Mouse (Mus musculus): Measurements from ENCODE around the gene Myo1g. TPM values are rescaled to one million over a fixed set of nuclear protein-coding genes. Genes with fewer than 3 reads are reported as not detected.

The Myo1g gene
- polyA plus RNA-seq, 1 experiment = 10.3 TPM

DNA sequence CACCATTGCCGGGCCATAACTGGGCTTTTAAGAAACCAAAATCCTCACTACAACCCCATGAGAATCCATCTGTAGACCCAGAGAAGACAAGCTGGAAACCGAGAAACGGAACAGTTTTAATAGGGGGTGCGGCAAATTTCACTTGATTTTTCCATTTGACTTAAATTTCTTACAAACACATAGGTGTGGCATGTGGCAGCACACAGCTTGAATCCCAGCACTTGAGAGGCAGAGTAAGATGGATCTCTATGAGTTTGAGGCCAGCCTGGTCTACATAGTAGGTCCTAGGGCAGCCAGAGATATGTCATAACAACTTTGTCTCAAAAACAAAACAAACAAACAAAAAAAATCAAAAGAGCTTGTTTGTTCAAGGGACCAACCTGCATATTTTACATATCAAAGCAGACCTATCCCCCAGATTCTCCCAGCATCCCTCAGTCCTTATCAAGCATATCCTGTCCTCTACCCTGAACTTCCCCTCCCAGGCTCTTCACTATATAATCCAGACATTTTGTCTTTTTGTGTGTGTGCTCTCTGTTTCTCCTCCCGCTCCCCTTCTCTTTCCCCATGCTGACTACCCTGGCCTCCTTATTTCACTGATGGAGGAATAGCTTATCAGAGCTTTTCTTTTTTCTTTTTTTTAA is 32.6 kb downstream of the Myo1g start:
- Histone ChIP-seq H3K27me3 (replicated peaks; ENCODE audit: control insufficient read depth, insufficient read depth, low read length) (no peaks in the 10 kb centered on the region), H3K36me3 (ENCODE audit: control insufficient read depth, insufficient read depth, low read length) (no peaks in the 10 kb centered on the region), H3K27ac (ENCODE audit: insufficient read depth, low read depth, low read length) (no peak overlapping the region), H3K4me1 (ENCODE audit: control insufficient read depth, insufficient read depth, low read length) (no peaks in the 10 kb centered on the region), H3K4me3 (ENCODE audit: insufficient read depth, low read depth, low read length) (no peak overlapping the region)
- WGBS = 97% methylated on average over 5 of the region's 5 CpGs
- TF ChIP-seq CTCF (conservative IDR thresholded peaks at IDR 0.05; ENCODE audit: insufficient read depth, insufficient read length, low read depth, low read length) (no peak), POLR2A (IDR thresholded peaks at IDR 0.05; ENCODE audit: low read depth, low read length) (no peak)
- no peak for DNase-seq

DNA sequence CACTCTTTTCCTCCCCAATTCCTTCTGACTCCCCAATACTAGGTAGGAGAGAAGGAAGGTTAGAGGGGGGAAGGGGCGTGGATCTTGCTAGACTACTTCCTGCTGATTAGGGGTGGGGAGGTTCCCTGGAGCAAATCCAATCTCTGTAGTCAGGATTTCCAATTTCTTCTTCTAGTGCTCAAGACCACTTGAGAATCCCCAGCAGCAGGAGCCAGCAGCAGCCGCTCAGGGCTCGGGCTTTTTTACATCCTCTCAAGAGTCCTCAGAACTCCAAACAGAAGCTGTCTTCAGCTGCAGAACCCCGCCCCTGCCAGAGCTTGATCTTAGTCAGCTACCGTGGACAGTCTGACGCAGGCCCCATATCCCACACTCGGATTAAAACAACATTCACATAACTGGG is 33.3 kb downstream of the Myo1g start:
- Histone ChIP-seq H3K4me1 (ENCODE audit: control insufficient read depth, insufficient read depth, low read length) (no peaks in the 10 kb centered on the region), H3K4me3 (ENCODE audit: insufficient read depth, low read depth, low read length) (no peak overlapping the region), H3K27me3 (replicated peaks; ENCODE audit: control insufficient read depth, insufficient read depth, low read length) (no peaks in the 10 kb centered on the region), H3K36me3 (ENCODE audit: control insufficient read depth, insufficient read depth, low read length) (no peaks in the 10 kb centered on the region), H3K27ac (ENCODE audit: insufficient read depth, low read depth, low read length) (no peak overlapping the region)
- DNase-seq = no peak
- TF ChIP-seq POLR2A (IDR thresholded peaks at IDR 0.05; ENCODE audit: low read depth, low read length) = no peak
- no peak for TF ChIP-seq CTCF (conservative IDR thresholded peaks at IDR 0.05; ENCODE audit: insufficient read depth, insufficient read length, low read depth, low read length)
- WGBS = 69% methylated on average over 7 of the region's 7 CpGs

DNA sequence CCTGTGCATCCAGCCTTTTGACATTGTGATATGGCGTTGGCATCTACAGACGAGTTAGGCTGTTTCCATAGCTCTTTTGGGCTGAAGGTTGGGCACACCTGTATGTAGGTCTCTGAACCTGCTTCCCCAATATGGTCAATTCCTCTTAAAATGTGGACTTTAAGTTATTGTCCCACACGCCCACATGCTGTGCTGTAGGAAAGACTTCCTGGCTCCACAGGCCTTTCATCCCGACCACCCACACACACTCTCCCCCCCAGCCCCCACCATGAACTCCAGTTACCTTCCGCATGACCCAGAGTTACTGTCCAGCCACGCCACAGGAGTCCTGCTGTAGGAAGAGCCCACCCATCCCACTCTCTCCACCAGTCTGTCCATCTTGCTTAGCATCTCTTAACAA is 33.8 kb downstream of the Myo1g start:
- no peaks in the 10 kb centered on the region for H3K36me3 ChIP-seq (ENCODE audit: control insufficient read depth, insufficient read depth, low read length)
- TF ChIP-seq POLR2A (IDR thresholded peaks at IDR 0.05; ENCODE audit: low read depth, low read length) (no peak), CTCF (conservative IDR thresholded peaks at IDR 0.05; ENCODE audit: insufficient read depth, insufficient read length, low read depth, low read length) (no peak)
- no peak overlapping the region for H3K27ac ChIP-seq (ENCODE audit: insufficient read depth, low read depth, low read length)
- no peaks in the 10 kb centered on the region for H3K27me3 ChIP-seq (replicated peaks; ENCODE audit: control insufficient read depth, insufficient read depth, low read length)
- no peak for DNase-seq
- H3K4me1 ChIP-seq (ENCODE audit: control insufficient read depth, insufficient read depth, low read length) = no peaks in the 10 kb centered on the region
- WGBS = 75% methylated on average over 6 of the region's 6 CpGs
- H3K4me3 ChIP-seq (ENCODE audit: insufficient read depth, low read depth, low read length) = no peak overlapping the region

DNA sequence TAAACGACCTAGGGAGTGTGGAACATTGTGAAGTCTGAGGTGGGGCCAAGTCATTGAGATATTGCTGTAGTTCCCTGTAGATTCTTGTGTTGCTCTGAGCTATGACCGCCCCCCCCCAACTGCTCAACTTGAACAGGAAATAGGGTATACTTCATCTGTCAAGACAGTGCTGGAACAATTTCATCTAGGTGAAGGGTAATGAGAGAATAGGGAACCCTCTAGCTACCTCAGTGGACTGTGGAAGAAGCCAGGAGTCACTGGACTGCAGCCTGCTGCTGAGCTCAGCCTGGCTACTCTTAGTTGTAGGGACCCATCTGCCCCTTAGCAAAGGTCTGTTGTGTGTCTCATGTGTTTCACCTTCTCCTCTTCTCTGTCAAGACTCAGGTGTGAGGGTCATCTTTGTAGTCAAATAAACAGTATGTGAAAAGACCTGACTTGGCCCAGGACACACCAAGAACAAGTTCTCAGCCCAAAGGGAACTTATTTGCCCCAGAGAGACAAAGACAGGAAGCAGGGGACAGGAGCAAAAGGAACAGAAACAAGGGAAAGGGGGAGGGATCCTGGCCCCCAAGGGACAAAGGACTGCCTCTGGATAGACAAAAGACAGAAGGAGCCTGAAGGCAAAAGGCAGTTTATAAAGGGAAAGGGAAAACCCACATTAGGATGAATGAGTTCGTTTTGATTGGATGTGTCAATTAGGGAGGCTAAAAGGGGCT is 36.4 kb downstream of the Myo1g start:
- H3K4me1 ChIP-seq (ENCODE audit: control insufficient read depth, insufficient read depth, low read length) = no peaks in the 10 kb centered on the region
- H3K27me3 ChIP-seq (replicated peaks; ENCODE audit: control insufficient read depth, insufficient read depth, low read length) = no peaks in the 10 kb centered on the region
- 50% methylated on average over 3 of the region's 3 CpGs for WGBS
- TF ChIP-seq CTCF (conservative IDR thresholded peaks at IDR 0.05; ENCODE audit: insufficient read depth, insufficient read length, low read depth, low read length) = no peak
- no peak for TF ChIP-seq POLR2A (IDR thresholded peaks at IDR 0.05; ENCODE audit: low read depth, low read length)
- no peaks in the 10 kb centered on the region for H3K36me3 ChIP-seq (ENCODE audit: control insufficient read depth, insufficient read depth, low read length)
- no peak overlapping the region for H3K27ac ChIP-seq (ENCODE audit: insufficient read depth, low read depth, low read length)
- no peak for DNase-seq
- H3K4me3 ChIP-seq (ENCODE audit: insufficient read depth, low read depth, low read length) = no peak overlapping the region

DNA sequence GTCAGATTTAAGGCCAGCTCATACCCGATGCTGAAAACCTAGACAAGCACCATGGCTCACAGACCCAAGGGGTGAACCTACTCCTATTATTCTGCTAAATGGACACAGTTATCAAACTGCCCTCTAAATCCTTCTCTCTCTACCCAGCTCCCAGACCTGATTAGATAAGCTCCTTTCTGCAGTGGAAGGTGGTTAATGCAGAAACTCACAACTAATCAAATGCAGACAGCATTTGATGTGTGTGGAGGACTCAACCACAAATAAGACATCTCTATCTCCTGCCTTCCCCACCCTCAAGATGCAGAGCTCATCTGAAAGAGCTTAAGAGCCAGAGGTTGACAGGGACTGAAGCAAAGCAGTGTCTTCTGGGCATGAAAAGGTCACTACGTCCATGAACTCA is 37.7 kb downstream of the Myo1g start:
- TF ChIP-seq CTCF (conservative IDR thresholded peaks at IDR 0.05; ENCODE audit: insufficient read depth, insufficient read length, low read depth, low read length) = no peak
- TF ChIP-seq POLR2A (IDR thresholded peaks at IDR 0.05; ENCODE audit: low read depth, low read length) = no peak
- Histone ChIP-seq H3K4me1 (ENCODE audit: control insufficient read depth, insufficient read depth, low read length) (no peaks in the 10 kb centered on the region), H3K36me3 (ENCODE audit: control insufficient read depth, insufficient read depth, low read length) (no peaks in the 10 kb centered on the region), H3K27ac (ENCODE audit: insufficient read depth, low read depth, low read length) (no peak overlapping the region), H3K27me3 (replicated peaks; ENCODE audit: control insufficient read depth, insufficient read depth, low read length) (no peaks in the 10 kb centered on the region), H3K4me3 (ENCODE audit: insufficient read depth, low read depth, low read length) (no peak overlapping the region)
- no peak for DNase-seq
- WGBS = 90% methylated on average over 2 of the region's 2 CpGs

DNA sequence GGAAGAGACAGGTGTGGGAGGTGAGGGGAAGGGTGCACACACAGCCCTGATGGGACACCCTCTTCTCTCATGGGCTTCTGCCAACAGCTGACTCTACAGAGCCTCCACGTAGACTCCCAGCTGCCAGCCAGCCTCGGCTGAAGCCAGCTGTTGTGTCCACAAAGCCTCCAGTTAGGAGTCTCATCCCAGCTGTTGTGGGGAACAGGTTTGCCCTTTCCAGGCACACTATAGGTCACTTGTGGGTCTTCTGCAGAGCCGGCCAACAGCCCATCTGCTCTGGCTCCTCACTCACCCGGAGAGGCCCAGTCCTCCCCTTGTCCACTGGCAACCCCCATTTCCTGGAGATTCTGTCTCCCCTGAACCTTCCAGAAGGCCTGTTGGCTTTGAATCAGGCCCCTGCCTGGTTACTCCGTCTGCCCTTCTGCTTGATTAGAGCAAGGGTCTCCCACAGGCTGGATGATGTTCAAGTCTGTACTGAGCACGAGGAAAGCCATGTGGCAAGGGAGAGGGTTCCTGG is 39.0 kb downstream of the Myo1g start:
- no peaks in the 10 kb centered on the region for H3K36me3 ChIP-seq (ENCODE audit: control insufficient read depth, insufficient read depth, low read length)
- no peak for DNase-seq
- H3K4me1 ChIP-seq (ENCODE audit: control insufficient read depth, insufficient read depth, low read length) = no peaks in the 10 kb centered on the region
- no peak overlapping the region for H3K4me3 ChIP-seq (ENCODE audit: insufficient read depth, low read depth, low read length)
- no peak overlapping the region for H3K27ac ChIP-seq (ENCODE audit: insufficient read depth, low read depth, low read length)
- no peak for TF ChIP-seq CTCF (conservative IDR thresholded peaks at IDR 0.05; ENCODE audit: insufficient read depth, insufficient read length, low read depth, low read length)
- TF ChIP-seq POLR2A (IDR thresholded peaks at IDR 0.05; ENCODE audit: low read depth, low read length) = no peak
- no peaks in the 10 kb centered on the region for H3K27me3 ChIP-seq (replicated peaks; ENCODE audit: control insufficient read depth, insufficient read depth, low read length)
- WGBS = 72% methylated on average over 6 of the region's 6 CpGs

DNA sequence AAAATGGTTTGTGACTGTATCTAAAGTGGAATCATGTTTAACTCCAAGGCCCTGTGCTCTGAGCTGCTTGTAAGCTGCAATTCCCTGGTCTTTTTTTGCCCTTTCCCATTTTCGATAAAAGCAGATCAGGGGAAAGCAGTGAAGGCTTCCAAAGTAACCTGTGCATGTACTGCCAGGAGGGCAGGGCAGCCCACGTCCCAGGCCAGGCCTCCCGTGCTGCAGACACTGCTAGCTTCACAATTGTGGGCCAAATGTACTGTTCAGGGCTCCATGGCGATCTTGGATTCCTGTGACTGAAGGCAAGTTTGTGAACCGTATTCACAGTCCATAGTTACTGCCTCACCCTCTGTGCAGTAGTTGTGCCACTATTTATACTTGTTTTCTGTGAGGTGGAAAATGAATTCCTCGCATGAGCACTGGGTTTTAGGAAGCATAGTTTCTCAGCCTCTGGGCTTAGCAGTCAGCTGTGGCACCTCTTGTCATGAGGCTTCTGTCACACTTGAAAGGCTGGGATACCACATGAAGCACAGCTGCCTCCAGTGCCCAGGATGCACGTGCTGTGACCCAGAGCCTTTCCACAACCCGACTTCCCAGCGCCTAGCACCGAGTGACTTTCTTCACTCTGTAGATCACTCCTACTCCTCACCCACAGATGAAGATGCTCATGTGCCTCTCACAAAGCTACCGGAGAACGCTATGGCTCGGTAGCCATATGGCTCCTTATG is 39.9 kb downstream of the Myo1g start:
- Histone ChIP-seq H3K4me3 (ENCODE audit: insufficient read depth, low read depth, low read length) (no peak overlapping the region), H3K27me3 (replicated peaks; ENCODE audit: control insufficient read depth, insufficient read depth, low read length) (no peaks in the 10 kb centered on the region), H3K36me3 (ENCODE audit: control insufficient read depth, insufficient read depth, low read length) (no peaks in the 10 kb centered on the region), H3K27ac (ENCODE audit: insufficient read depth, low read depth, low read length) (no peak overlapping the region), H3K4me1 (ENCODE audit: control insufficient read depth, insufficient read depth, low read length) (no peaks in the 10 kb centered on the region)
- no peak for DNase-seq
- TF ChIP-seq CTCF (conservative IDR thresholded peaks at IDR 0.05; ENCODE audit: insufficient read depth, insufficient read length, low read depth, low read length) (no peak), POLR2A (IDR thresholded peaks at IDR 0.05; ENCODE audit: low read depth, low read length) (no peak)
- 66% methylated on average over 13 of the region's 13 CpGs for WGBS
